In genomic region chr1:185585191-185585870, GRCm38 (mm10) we compare ENCODE assay signal across 19 mouse cellular contexts.
"Had no signal": no experiment of that assay in that cellular context is flagged by ENCODE, and none has a peak within 500 bp of the region (broad histone marks: within the 10 kb centered on the region; RNA-seq: fewer than 3 reads in every experiment).

No protein-coding gene starts in this region.

- H3K27ac ChIP-seq: kidney, postnatal 0 days; limb, embryonic 12.5 days; limb, embryonic 15.5 days; liver, embryonic 14.5 days; macrophage; midbrain, embryonic 12.5 days; midbrain, embryonic 15.5 days; neural tube, embryonic 12.5 days; neural tube, embryonic 15.5 days; stomach, embryonic 15.5 days had no signal

- H3K9ac ChIP-seq: limb, embryonic 12.5 days; limb, embryonic 15.5 days; liver, embryonic 14.5 days; liver, postnatal 0 days; midbrain, embryonic 12.5 days; midbrain, embryonic 15.5 days; neural tube, embryonic 12.5 days; neural tube, embryonic 15.5 days; stomach, embryonic 15.5 days had no signal

- ATAC-seq: liver, postnatal 0 days; midbrain, embryonic 15.5 days had no signal

- H3K4me1 ChIP-seq: limb, embryonic 12.5 days; midbrain, embryonic 12.5 days; midbrain, embryonic 15.5 days; neural tube, embryonic 12.5 days; neural tube, embryonic 15.5 days; stomach, embryonic 15.5 days had no signal

- H3K4me3 ChIP-seq: limb, embryonic 12.5 days; limb, embryonic 15.5 days; midbrain, embryonic 12.5 days; midbrain, embryonic 15.5 days; neural tube, embryonic 12.5 days; neural tube, embryonic 15.5 days; stomach, embryonic 15.5 days had no signal

- H3K4me2 ChIP-seq: limb, embryonic 12.5 days; limb, embryonic 15.5 days; liver, embryonic 11.5 days; midbrain, embryonic 12.5 days; midbrain, embryonic 15.5 days; neural tube, embryonic 12.5 days; neural tube, embryonic 15.5 days; stomach, embryonic 15.5 days had no signal

- H3K36me3 ChIP-seq: limb, embryonic 12.5 days; limb, embryonic 15.5 days; midbrain, embryonic 12.5 days; midbrain, embryonic 15.5 days; neural tube, embryonic 12.5 days; neural tube, embryonic 15.5 days; stomach, embryonic 15.5 days had no signal

- H3K9me3 ChIP-seq: limb, embryonic 15.5 days; midbrain, embryonic 12.5 days; midbrain, embryonic 15.5 days; neural tube, embryonic 12.5 days; neural tube, embryonic 15.5 days; stomach, embryonic 15.5 days had no signal

- H3K27me3 ChIP-seq: limb, embryonic 12.5 days; limb, embryonic 15.5 days; midbrain, embryonic 12.5 days; midbrain, embryonic 15.5 days; neural tube, embryonic 12.5 days; neural tube, embryonic 15.5 days; stomach, embryonic 15.5 days had no signal

- DNase-seq: kidney, adult 2 months; kidney, postnatal 25 days; layer of hippocampus, postnatal 36 days; left cerebral cortex, postnatal 4 days; liver, postnatal 0 days; right cerebral cortex, postnatal 25 days; spleen, adult 18-20 months; thymus, postnatal 25 days had no signal
